Mouse (Mus musculus) urinary bladder, adult 2 months (tissue): Measurements from ENCODE around the gene Gm11555. TPM values are rescaled to one million over a fixed set of nuclear protein-coding genes. Genes with fewer than 3 reads are reported as not detected.
"Not testable (repeated sequence)": the region's sequence is repeated elsewhere in the genome, so short reads cannot be mapped to it uniquely, and the experiment has no call there.

Experiments
- DNase-seq: peaks from one replicate; pipeline ENCODE4 v3.0.0; 2022; ENCODE audit warnings: low spot score
- polyA plus RNA-seq: library from polyadenylated mRNA; depleted of rRNA; stranded (reverse); fragments of >200 nt; gene quantifications from 2 replicates; pipeline ENCODE4 v1.2.3, GENCODE M21; 2012; rRNA removed

The Gm11555 gene
- not detected in 2 replicates for polyA plus RNA-seq

GRCm38 (mm10) chr11:99650136-99650535, at the start of gene Gm11555:
Gene Gm11555, minus strand, starts transcription at chr11:99650236.
- DNase-seq = no peak

GRCm38 (mm10) chr11:99690463-99690862, 40.4 kb upstream of the Gm11555 start, which contains the start of gene Gm14190:
Gene Gm14190, minus strand, starts transcription at chr11:99690740.
- no peak for DNase-seq

GRCm38 (mm10) chr11:99685235-99685634, 35.2 kb upstream of the Gm11555 start:
- DNase-seq = not testable (repeated sequence)

GRCm38 (mm10) chr11:99683481-99683880, 33.4 kb upstream of the Gm11555 start:
- DNase-seq = no peak

GRCm38 (mm10) chr11:99665860-99666259, 15.8 kb upstream of the Gm11555 start, which contains the start of gene Krtap4-6:
Gene Krtap4-6, minus strand, starts transcription at chr11:99665960.
- DNase-seq = no peak

GRCm38 (mm10) chr11:99662802-99663201, 12.8 kb upstream of the Gm11555 start:
- DNase-seq = no peak

GRCm38 (mm10) chr11:99659256-99659655, 9.2 kb upstream of the Gm11555 start:
- no peak for DNase-seq

- DNase-seq = not testable (repeated sequence)
Measured at GRCm38 (mm10) chr11:99658467-99659010, 8.5 kb upstream of the Gm11555 start, which contains the start of gene Gm11563. Gene Gm11563, minus strand, starts transcription at chr11:99658960.

- no peak for DNase-seq
Measured at GRCm38 (mm10) chr11:99657051-99657450, 7.0 kb upstream of the Gm11555 start.

GRCm38 (mm10) chr11:99646444-99646843, 3.6 kb downstream of the Gm11555 start:
- DNase-seq = no peak

- no peak for DNase-seq
Measured at GRCm38 (mm10) chr11:99644351-99644750, 5.7 kb downstream of the Gm11555 start.

GRCm38 (mm10) chr11:99643635-99644139, 6.3 kb downstream of the Gm11555 start, which contains the start of gene Krtap4-7:
Gene Krtap4-7, minus strand, starts transcription at chr11:99644089.
- DNase-seq = not testable (repeated sequence)

- no peak for DNase-seq
Measured at GRCm38 (mm10) chr11:99640926-99641325, 9.1 kb downstream of the Gm11555 start.

GRCm38 (mm10) chr11:99637086-99637485, 12.9 kb downstream of the Gm11555 start:
- DNase-seq = no peak

GRCm38 (mm10) chr11:99634653-99635134, 15.3 kb downstream of the Gm11555 start, which contains the start of gene Krtap4-2:
Gene Krtap4-2, minus strand, starts transcription at chr11:99635084.
- no peak for DNase-seq

- no peak for DNase-seq
Measured at GRCm38 (mm10) chr11:99633293-99633692, 16.7 kb downstream of the Gm11555 start.

GRCm38 (mm10) chr11:99630890-99631289, 19.1 kb downstream of the Gm11555 start:
- no peak for DNase-seq

- DNase-seq = no peak
Measured at GRCm38 (mm10) chr11:99628138-99628537, 21.9 kb downstream of the Gm11555 start, which contains the start of gene Krtap4-1. Gene Krtap4-1, minus strand, starts transcription at chr11:99628238.

GRCm38 (mm10) chr11:99620335-99620734, 29.7 kb downstream of the Gm11555 start, which contains the start of gene Gm11562:
Gene Gm11562, minus strand, starts transcription at chr11:99620435.
- DNase-seq = no peak

- DNase-seq = no peak
Measured at GRCm38 (mm10) chr11:99614796-99615363, 35.2 kb downstream of the Gm11555 start, which contains the start of gene Krtap2-4. Gene Krtap2-4, minus strand, starts transcription at chr11:99614846.

- not testable (repeated sequence) for DNase-seq
Measured at GRCm38 (mm10) chr11:99610089-99610488, 39.9 kb downstream of the Gm11555 start, which contains the start of gene Gm11937. Gene Gm11937, minus strand, starts transcription at chr11:99610189.

GRCm38 (mm10) chr11:99609126-99609525, 40.9 kb downstream of the Gm11555 start:
- DNase-seq = no peak
